Mouse (Mus musculus) forebrain, embryonic 14.5 days (tissue): Measurements from ENCODE around the gene Abhd12b. TPM values are rescaled to one million over a fixed set of nuclear protein-coding genes. Genes with fewer than 3 reads are reported as not detected.

Source experiments
- ATAC-seq: fragments of 200-750 bp; cut with Nextera tagmentation; 2 replicates; pipeline ENCODE4 v1.8.0; 2017; ENCODE audit warnings: mild to moderate bottlenecking, moderate library complexity
- DNase-seq: peaks from one replicate; pipeline ENCODE4 v3.0.0-alpha.2; 2015; ENCODE audit warnings: low spot score
- H3K27ac ChIP-seq: fragments of 300-500 bp; sonication (generic); 2 replicates; pipeline ENCODE4 v1.5.1; 2014; ENCODE audit warnings: low read depth, mild to moderate bottlenecking, control low read depth, low read length, moderate library complexity
- H3K27me3 ChIP-seq: fragments of 300-500 bp; sonication (generic); replicated peaks from 2 replicates; pipeline ENCODE4 v1.6.1; 2014; ENCODE audit warnings: low read length, control low read depth, mixed read lengths; ENCODE audit not compliant: control insufficient read depth, insufficient read depth
- H3K36me3 ChIP-seq: fragments of 300-500 bp; sonication (generic); 2 replicates; pipeline ENCODE4 v1.6.1; 2014; ENCODE audit warnings: low read length, control low read depth; ENCODE audit not compliant: control insufficient read depth, insufficient read depth
- H3K4me1 ChIP-seq: fragments of 300-500 bp; sonication (generic); 2 replicates; pipeline ENCODE4 v1.6.1; 2014; ENCODE audit warnings: antibody characterized with exemption, low read length, control low read depth; ENCODE audit not compliant: control insufficient read depth, insufficient read depth
- H3K4me2 ChIP-seq: fragments of 300-500 bp; sonication (generic); 2 replicates; pipeline ENCODE4 v1.6.1; 2014; ENCODE audit warnings: mild to moderate bottlenecking, control low read depth, low read length
- H3K4me3 ChIP-seq: fragments of 300-500 bp; sonication (generic); 2 replicates; pipeline ENCODE4 v1.5.1; 2014; ENCODE audit warnings: low read depth, low read length, control low read depth
- H3K9ac ChIP-seq: fragments of 300-500 bp; sonication (generic); 2 replicates; pipeline ENCODE4 v1.6.1; 2014; ENCODE audit warnings: mild to moderate bottlenecking, low read length, control low read depth, moderate library complexity
- H3K9me3 ChIP-seq: fragments of 300-500 bp; sonication (generic); replicated peaks from 2 replicates; pipeline ENCODE4 v1.6.1; 2016; ENCODE audit warnings: low read length, control low read depth, mixed read lengths; ENCODE audit not compliant: control insufficient read depth
- WGBS: fragments of 180-500 bp; shearing (Covaris S2); extraction: QIAGEN DNeasy Blood & Tissue Kit; methylation state at CpG from one replicate; pipeline ENCODE4 v1.1.7; 2014; 5-methylcytosine and 5-hydroxymethylcytosine counted together
- polyA plus RNA-seq: library from polyadenylated mRNA; unstranded; fragments of >200 nt; fragmentation: Nextera tagmentation; extraction: Ambion mirVana; gene quantifications from 2 replicates; pipeline ENCODE4 v1.2.1, GENCODE M21; 2014

Gene Abhd12b
- polyA plus RNA-seq, 1 experiment from 2014 or later = not detected

GRCm38 (mm10) chr12:70227121-70227932 lies 73.4 kb downstream of the Abhd12b start:
- H3K9ac ChIP-seq = peak overlapping the region; percentile 54
- DNase-seq = peak; percentile 49
- peak overlapping the region; percentile 82 for H3K4me2 ChIP-seq
- peaks cover 7% of the 10 kb centered on the region; the same call in 1 of the 2 replicates for H3K27me3 ChIP-seq
- under 1% methylated on average over 50 of the region's 52 CpGs for WGBS
- H3K36me3 ChIP-seq = no peaks in the 10 kb centered on the region
- H3K4me3 ChIP-seq = peak overlapping the region; percentile 40
- no peaks in the 10 kb centered on the region for H3K9me3 ChIP-seq
- peaks cover 5% of the 10 kb centered on the region for H3K4me1 ChIP-seq
- peak; percentile 82 for ATAC-seq
- H3K27ac ChIP-seq = no peak overlapping the region

DNA sequence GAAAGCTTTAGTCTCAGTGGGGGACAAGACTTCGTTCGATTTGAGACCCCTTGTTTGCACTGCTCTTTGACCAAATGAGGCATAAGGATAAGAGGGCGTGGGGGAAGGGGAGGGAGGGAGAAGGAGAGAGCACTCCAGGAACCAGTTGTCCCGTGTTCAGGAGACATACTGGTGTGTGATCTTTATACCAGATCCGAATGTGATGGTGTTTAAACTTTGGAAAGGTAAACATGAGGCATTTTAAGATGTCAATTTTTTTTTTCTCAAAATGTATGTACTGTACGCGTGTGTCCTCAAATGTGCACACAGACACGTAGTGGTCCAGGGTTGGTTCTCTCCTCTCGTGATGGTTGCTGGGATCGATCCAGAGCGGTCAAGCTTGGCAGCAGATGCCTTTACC lies 74.2 kb downstream of the Abhd12b start:
- 68% methylated on average over 11 of the region's 11 CpGs for WGBS

GRCm38 (mm10) chr12:70231294-70231693 lies 77.4 kb downstream of the Abhd12b start, which contains the start of gene Pygl:
Gene Pygl, minus strand, starts transcription at chr12:70231488.
- H3K27ac ChIP-seq = no peak within 1 kb of the TSS
- 88% methylated on average over 2 of the region's 2 CpGs for WGBS
- no peaks in the 10 kb centered on the region for H3K9me3 ChIP-seq
- no peak within 1 kb of the TSS for H3K4me2 ChIP-seq
- H3K27me3 ChIP-seq = peaks cover 7% of the 10 kb centered on the region; the same call in 1 of the 2 replicates
- H3K4me3 ChIP-seq = no peak within 1 kb of the TSS
- ATAC-seq (no peak), DNase-seq (no peak)
- H3K9ac ChIP-seq = no peak within 1 kb of the TSS
- peaks cover 8% of the 10 kb centered on the region for H3K4me1 ChIP-seq
- no peaks in the 10 kb centered on the region for H3K36me3 ChIP-seq

More for the DNA sequence above, 74.2 kb downstream of the Abhd12b start:
- ATAC-seq (no peak), DNase-seq (no peak)
- Histone ChIP-seq H3K4me1 (peaks cover 5% of the 10 kb centered on the region), H3K27me3 (peaks cover 7% of the 10 kb centered on the region; the same call in 1 of the 2 replicates), H3K27ac (no peak overlapping the region), H3K4me2 (no peak overlapping the region), H3K4me3 (no peak overlapping the region), H3K9ac (no peak overlapping the region), H3K9me3 (no peaks in the 10 kb centered on the region), H3K36me3 (no peaks in the 10 kb centered on the region)

DNA sequence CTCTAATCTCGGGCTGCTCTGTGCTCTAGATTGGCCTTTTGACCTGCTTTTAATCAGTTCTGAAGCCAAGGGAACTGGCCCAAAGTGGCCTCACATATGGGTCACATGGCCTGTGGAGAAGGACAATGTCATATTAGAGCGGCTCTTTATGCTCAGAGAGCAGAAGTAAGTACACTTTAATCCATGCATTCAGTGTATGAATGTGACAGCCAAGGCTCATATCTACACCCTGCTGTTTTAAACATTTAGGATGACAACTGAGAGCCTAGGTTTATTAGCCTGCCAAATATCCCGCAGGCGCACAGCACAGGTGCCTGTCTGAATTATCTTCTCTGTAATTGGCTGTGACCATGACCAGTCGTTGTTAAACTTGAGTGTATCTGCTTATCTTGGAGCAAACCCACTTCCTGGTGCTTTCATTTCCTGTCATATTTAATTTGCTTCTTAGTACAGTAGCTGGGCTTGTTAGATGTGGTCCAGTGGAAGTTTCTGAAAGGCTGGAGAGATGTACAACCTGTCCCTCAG lies 78.1 kb downstream of the Abhd12b start:
- ATAC-seq = no peak
- no peaks in the 10 kb centered on the region for H3K36me3 ChIP-seq
- no peak overlapping the region for H3K4me2 ChIP-seq
- 0 out of 2 replicates have a peak, but pooled peaks cover 4% of the 10 kb centered on the region for H3K27me3 ChIP-seq
- peaks cover 5% of the 10 kb centered on the region for H3K4me1 ChIP-seq
- no peak overlapping the region for H3K9ac ChIP-seq
- no peak for DNase-seq
- H3K27ac ChIP-seq = no peak overlapping the region
- H3K9me3 ChIP-seq = no peaks in the 10 kb centered on the region
- no peak overlapping the region for H3K4me3 ChIP-seq
- WGBS = 10% methylated on average over 5 of the region's 5 CpGs

Other genes with a start within 250 kb of the Abhd12b start
- gene Sav1, start 167.1 kb upstream of the Abhd12b start, polyA plus RNA-seq = 1.0 and 1.8 TPM in 2 replicates
- 14.8 and 26.9 TPM in 2 replicates for gene Nin, start 40.4 kb upstream of the Abhd12b start, polyA plus RNA-seq
- gene Pygl, start 77.3 kb downstream of the Abhd12b start, polyA plus RNA-seq = 4.9 and 6.1 TPM in 2 replicates
- gene Trim9, start 193.5 kb downstream of the Abhd12b start, polyA plus RNA-seq = 30.8 and 42.9 TPM in 2 replicates